8 mouse cellular contexts compared by ENCODE assay signal in the genomic region with DNA sequence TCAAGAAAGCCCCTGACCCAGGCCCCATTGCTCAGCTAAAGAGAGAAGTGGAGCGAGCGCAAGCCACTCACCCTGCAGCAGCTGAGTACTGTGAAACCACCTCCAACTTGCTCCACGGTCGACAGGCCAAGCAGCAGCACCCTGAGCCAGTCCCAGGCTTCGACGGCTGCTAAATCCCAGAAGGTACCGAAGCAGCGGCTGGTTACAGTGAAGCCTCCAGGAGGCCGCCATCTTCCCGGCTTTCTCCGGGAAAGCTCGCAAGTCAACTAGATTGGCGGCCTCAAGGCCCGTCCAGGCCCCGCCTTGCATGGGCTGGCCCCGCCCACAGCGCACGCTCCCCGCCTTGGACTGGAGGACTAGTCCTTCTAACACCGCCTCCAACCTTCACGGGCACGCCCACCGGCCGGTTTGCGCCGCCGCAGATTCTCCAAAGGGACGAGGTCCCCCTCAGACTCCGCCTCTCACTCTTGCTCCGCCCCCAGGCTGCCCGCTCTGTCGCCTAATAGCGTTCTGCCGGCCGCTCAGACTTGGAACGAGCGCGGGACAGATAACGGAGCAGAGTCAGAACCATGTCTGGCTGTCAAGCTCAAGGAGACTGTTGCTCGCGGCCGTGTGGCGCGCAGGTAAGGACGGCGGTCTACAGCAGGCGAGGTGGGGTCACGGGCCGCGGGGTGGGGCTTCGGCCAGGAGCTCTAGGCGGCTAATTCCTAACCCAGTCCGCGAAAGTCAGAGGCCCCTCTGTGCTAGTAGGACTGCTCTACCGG. TPM values are rescaled to one million over a fixed set of nuclear protein-coding genes. Genes with fewer than 3 reads are reported as not detected.
DNase-seq lines count a peak whose midpoint lies in the region; ATAC-seq and TF ChIP-seq lines count a peak whose summit lies in the region.

Gene Pdhx (minus strand): TSS at position 295 of the 764 bp plus-strand sequence.
Gene Apip (plus strand): TSS at position 457 of the 764 bp plus-strand sequence.

- no peak for TF ChIP-seq EP300 in liver, embryonic 14.5 days (IDR thresholded peaks at IDR 0.05; ENCODE audit: low read depth)
- no peak for TF ChIP-seq EP300 in stomach, postnatal 0 days (optimal IDR thresholded peaks at IDR 0.05)

- peak; percentile 100 for DNase-seq in CD8-positive naive resting alpha-beta T cell, adult 2 months (ENCODE audit: low read depth in 2 of 2, low spot score in 2 of 2)
- DNase-seq in c-Kit-positive CD71-negative TER-119-negative erythroid progenitor cells, embryonic 14.5 days (ENCODE audit: low read depth): peak; percentile 99
- DNase-seq in forebrain, embryonic 10.5 days (ENCODE audit: extremely low spot score, low spot score): peak; percentile 100
- DNase-seq in kidney, postnatal 25 days: peak; percentile 100
- peak; percentile 98 to 99 (median 99) for DNase-seq in liver, embryonic 14.5 days (ENCODE audit: low read depth in 3 of 3, low spot score in 3 of 3)
- peak; percentile 100 for DNase-seq in neural tube, embryonic 11.5 days (ENCODE audit: low spot score)
- DNase-seq in stomach, postnatal 0 days (ENCODE audit: low spot score): peak; percentile 100

- ATAC-seq in heart, embryonic 15.5 days (replicated peaks; ENCODE audit: insufficient number of reproducible peaks, insufficient read depth, low FRiP score, low read depth): peak; percentile 100
- ATAC-seq in liver, embryonic 14.5 days (ENCODE audit: insufficient read depth): peak; percentile 98
- peak; percentile 100 for ATAC-seq in neural tube, embryonic 11.5 days (ENCODE audit: insufficient read depth, low FRiP score, low TSS enrichment)
- peak; percentile 100 for ATAC-seq in stomach, postnatal 0 days (ENCODE audit: low FRiP score, low TSS enrichment)

- peak within 1 kb of the TSS; percentile 83 for H3K4me3 ChIP-seq in forebrain, embryonic 10.5 days
- H3K4me3 ChIP-seq in heart, embryonic 15.5 days: peak within 1 kb of the TSS; percentile 83
- peak within 1 kb of the TSS; percentile 72 to 90 for H3K4me3 ChIP-seq in liver, embryonic 14.5 days (ENCODE audit: insufficient read depth in 1 of 2, low read depth in 2 of 2, low read length in 2 of 2)
- H3K4me3 ChIP-seq in neural tube, embryonic 11.5 days (ENCODE audit: low read depth, low read length): peak within 1 kb of the TSS; percentile 59
- peak within 1 kb of the TSS; percentile 82 for H3K4me3 ChIP-seq in stomach, postnatal 0 days (ENCODE audit: low read depth, low read length)

- H3K36me3 ChIP-seq in forebrain, embryonic 10.5 days (replicated peaks): peaks cover 5% of the 10 kb centered on the region; the same call in 1 of the 2 replicates
- no peaks in the 10 kb centered on the region for H3K36me3 ChIP-seq in heart, embryonic 15.5 days
- no peaks in the 10 kb centered on the region for H3K36me3 ChIP-seq in liver, embryonic 14.5 days (replicated peaks; ENCODE audit: control insufficient read depth, insufficient read depth, low read depth)
- no peaks in the 10 kb centered on the region for H3K36me3 ChIP-seq in neural tube, embryonic 11.5 days (ENCODE audit: control insufficient read depth, insufficient read depth, low read length)
- H3K36me3 ChIP-seq in stomach, postnatal 0 days (ENCODE audit: control insufficient read depth, insufficient read depth, low read length): no peaks in the 10 kb centered on the region

- TF ChIP-seq CTCF in liver, embryonic 14.5 days (IDR thresholded peaks at IDR 0.05; ENCODE audit: low read depth): no peak
- TF ChIP-seq CTCF in stomach, postnatal 0 days (IDR thresholded peaks at IDR 0.05; ENCODE audit: low read depth): no peak

- WGBS in forebrain, embryonic 10.5 days: under 1% methylated on average over 55 of the region's 55 CpGs
- WGBS in heart, embryonic 15.5 days: 0% methylated on average over 55 of the region's 55 CpGs
- WGBS in liver, embryonic 14.5 days (ENCODE audit: insufficient replicate concordance): under 1% methylated on average over 55 of the region's 55 CpGs
- WGBS in neural tube, embryonic 11.5 days: under 1% methylated on average over 55 of the region's 55 CpGs
- WGBS in stomach, postnatal 0 days: under 1% methylated on average over 54 of the region's 55 CpGs

- H3K9me3 ChIP-seq in forebrain, embryonic 10.5 days: peaks cover 4% of the 10 kb centered on the region; the same call in 1 of the 2 replicates
- no peaks in the 10 kb centered on the region for H3K9me3 ChIP-seq in heart, embryonic 15.5 days (replicated peaks)
- H3K9me3 ChIP-seq in liver, embryonic 14.5 days (ENCODE audit: control insufficient read depth, low read length): no peaks in the 10 kb centered on the region
- no peaks in the 10 kb centered on the region for H3K9me3 ChIP-seq in neural tube, embryonic 11.5 days (ENCODE audit: control insufficient read depth, low read length)
- H3K9me3 ChIP-seq in stomach, postnatal 0 days (ENCODE audit: control insufficient read depth, low read length): no peaks in the 10 kb centered on the region

- H3K4me1 ChIP-seq in forebrain, embryonic 10.5 days: peaks cover 24% of the 10 kb centered on the region
- peaks cover 28% of the 10 kb centered on the region for H3K4me1 ChIP-seq in heart, embryonic 15.5 days (replicated peaks)
- H3K4me1 ChIP-seq in liver, embryonic 14.5 days (replicated peaks; ENCODE audit: control insufficient read depth in 2 of 2, insufficient read depth in 2 of 2, low read length in 1 of 2): peaks cover 5 to 16% of the 10 kb centered on the region in 2 experiments
- H3K4me1 ChIP-seq in neural tube, embryonic 11.5 days (ENCODE audit: control insufficient read depth, insufficient read depth, low read length): peaks cover 11% of the 10 kb centered on the region; the same call in 1 of the 2 replicates
- peaks cover 3% of the 10 kb centered on the region; the same call in 1 of the 2 replicates for H3K4me1 ChIP-seq in stomach, postnatal 0 days (replicated peaks; ENCODE audit: control insufficient read depth, insufficient read depth)

- peak within 1 kb of the TSS; percentile 64 for H3K4me2 ChIP-seq in heart, embryonic 15.5 days
- H3K4me2 ChIP-seq in liver, embryonic 14.5 days (ENCODE audit: low read depth): peak within 1 kb of the TSS; percentile 87
- H3K4me2 ChIP-seq in neural tube, embryonic 11.5 days (ENCODE audit: low read depth): peak within 1 kb of the TSS; percentile 68
- peak within 1 kb of the TSS; percentile 75 for H3K4me2 ChIP-seq in stomach, postnatal 0 days (replicated peaks; ENCODE audit: low read depth)

- peak within 1 kb of the TSS; percentile 93 for H3K27ac ChIP-seq in forebrain, embryonic 10.5 days
- peak within 1 kb of the TSS; percentile 94 for H3K27ac ChIP-seq in heart, embryonic 15.5 days
- peak within 1 kb of the TSS; percentile 73 for H3K27ac ChIP-seq in liver, embryonic 14.5 days
- H3K27ac ChIP-seq in neural tube, embryonic 11.5 days (ENCODE audit: low read depth, low read length): peak within 1 kb of the TSS; percentile 79
- peak within 1 kb of the TSS; percentile 88 for H3K27ac ChIP-seq in stomach, postnatal 0 days (replicated peaks)

- no peaks in the 10 kb centered on the region for H3K27me3 ChIP-seq in forebrain, embryonic 10.5 days (ENCODE audit: poor library complexity, severe bottlenecking)
- no peaks in the 10 kb centered on the region for H3K27me3 ChIP-seq in heart, embryonic 15.5 days
- no peaks in the 10 kb centered on the region for H3K27me3 ChIP-seq in liver, embryonic 14.5 days (ENCODE audit: control insufficient read depth, insufficient read depth, low read length)
- no peaks in the 10 kb centered on the region for H3K27me3 ChIP-seq in neural tube, embryonic 11.5 days (ENCODE audit: control insufficient read depth, insufficient read depth, low read length)
- H3K27me3 ChIP-seq in stomach, postnatal 0 days (ENCODE audit: control insufficient read depth, insufficient read depth, low read length): no peaks in the 10 kb centered on the region

- peak within 1 kb of the TSS; percentile 85 for H3K9ac ChIP-seq in heart, embryonic 15.5 days
- H3K9ac ChIP-seq in liver, embryonic 14.5 days (replicated peaks): peak within 1 kb of the TSS; percentile 70
- peak within 1 kb of the TSS; percentile 74 for H3K9ac ChIP-seq in neural tube, embryonic 11.5 days (ENCODE audit: low read length)
- H3K9ac ChIP-seq in stomach, postnatal 0 days (ENCODE audit: low read length): peak within 1 kb of the TSS; percentile 85

RNA-seq across cellular contexts. Expression of gene Pdhx, which starts in this region (rescaled TPM):
- 40.8 and 41.5 TPM in 2 replicates for polyA plus RNA-seq in forebrain, embryonic 10.5 days (2016; fragmentation: Nextera tagmentation; extraction: Ambion mirVana)
- 56.5 and 64.2 TPM in 2 replicates for polyA plus RNA-seq in heart, embryonic 15.5 days (2015; fragmentation: Nextera tagmentation; extraction: Ambion mirVana)
- 11.7 and 16.0 TPM in 2 replicates for polyA plus RNA-seq in liver, embryonic 14.5 days (2012; rRNA removed)
- polyA plus RNA-seq in liver, embryonic 14.5 days (2014; fragmentation: Nextera tagmentation; extraction: Ambion mirVana): 23.1 and 23.8 TPM in 2 replicates
- 51.1 and 51.3 TPM in 2 replicates for polyA plus RNA-seq in neural tube, embryonic 11.5 days (2014; fragmentation: Nextera tagmentation; extraction: Ambion mirVana)
- 24.3 and 24.7 TPM in 2 replicates for polyA plus RNA-seq in stomach, postnatal 0 days (2015; fragmentation: Nextera tagmentation; extraction: Ambion mirVana)

RNA-seq across cellular contexts. Expression of gene Apip, which starts in this region (rescaled TPM):
- polyA plus RNA-seq in forebrain, embryonic 10.5 days (2016; fragmentation: Nextera tagmentation; extraction: Ambion mirVana): 57.7 and 61.9 TPM in 2 replicates
- 59.5 and 61.5 TPM in 2 replicates for polyA plus RNA-seq in heart, embryonic 15.5 days (2015; fragmentation: Nextera tagmentation; extraction: Ambion mirVana)
- polyA plus RNA-seq in liver, embryonic 14.5 days (2012; rRNA removed): 14.8 and 24.4 TPM in 2 replicates
- 45.1 and 46.0 TPM in 2 replicates for polyA plus RNA-seq in liver, embryonic 14.5 days (2014; fragmentation: Nextera tagmentation; extraction: Ambion mirVana)
- 61.6 and 71.8 TPM in 2 replicates for polyA plus RNA-seq in neural tube, embryonic 11.5 days (2014; fragmentation: Nextera tagmentation; extraction: Ambion mirVana)
- 31.8 and 32.2 TPM in 2 replicates for polyA plus RNA-seq in stomach, postnatal 0 days (2015; fragmentation: Nextera tagmentation; extraction: Ambion mirVana)

Comparison
In these comparisons a context has a peak if more than half of its experiments do, and no peak if none do; other contexts are left out.
1. Peak in every context shown above with its lines: DNase-seq, ATAC-seq, H3K4me3 ChIP-seq and H3K27ac ChIP-seq.